Mouse (Mus musculus) left cerebral cortex, postnatal 25 days (tissue): ENCODE results near the gene Zfp639. TPM values are rescaled to one million over a fixed set of nuclear protein-coding genes. Genes with fewer than 3 reads are reported as not detected.
A peak's percentile ranks its signal among the peaks of the same experiment; 100 is the strongest.

Experiments used
- DNase-seq, 2 experiments: peaks; one replicate each; pipeline ENCODE4 v3.0.0; 2022; ENCODE audit warnings: low spot score in 2 of 2, mixed read lengths in 1 of 2
- intact Hi-C: fragments of 180-260 bp; cut with DNase I; formaldehyde crosslinking; loops from one replicate; pipeline ENCODE4 v1.15.1; 2025
- total RNA-seq, 2 experiments: library from RNA; stranded (reverse); gene quantifications; 2 replicates each; pipeline ENCODE4 v1.2.3; 2021

The Zfp639 gene
- total RNA-seq, result 10 to 100 TPM; 34.2 to 35.4 TPM

- peak in 1 of 2 experiments; percentile 19 for DNase-seq
- intact Hi-C loops, result loop anchor here (1.0 to 5.0 kb wide), 2 partner anchors 176 to 717 kb away; no protein-coding TSS in a partner anchor
Measured at GRCm38 (mm10) chr3:32509496-32510374, at the start of gene Zfp639. TSS of gene Zfp639 (plus strand) at chr3:32510259.

- no peak for DNase-seq
- intact Hi-C loops, result no loop called here
Measured at GRCm38 (mm10) chr3:32467321-32467720, 42.7 kb upstream of the Zfp639 start.

- intact Hi-C loops, result no loop called here
Measured at GRCm38 (mm10) chr3:32468411-32468810, 41.6 kb upstream of the Zfp639 start.

GRCm38 (mm10) chr3:32470449-32470848 is 39.6 kb upstream of the Zfp639 start:
- DNase-seq, result no peak
- intact Hi-C loops, result no loop called here

More at GRCm38 (mm10) chr3:32468411-32468810, 41.6 kb upstream of the Zfp639 start:
- DNase-seq, result no peak

GRCm38 (mm10) chr3:32471098-32471497 is 39.0 kb upstream of the Zfp639 start:
- DNase-seq, result peak; percentile 35 to 82
- intact Hi-C loops, result no loop called here

- no peak for DNase-seq
Measured at GRCm38 (mm10) chr3:32472191-32472900, 37.7 kb upstream of the Zfp639 start.

GRCm38 (mm10) chr3:32473184-32473583 is 36.9 kb upstream of the Zfp639 start:
- no peak for DNase-seq
- intact Hi-C loops, result no loop called here

More at GRCm38 (mm10) chr3:32472191-32472900, 37.7 kb upstream of the Zfp639 start:
- intact Hi-C loops, result no loop called here

GRCm38 (mm10) chr3:32479961-32480360 is 30.1 kb upstream of the Zfp639 start:
- no peak for DNase-seq
- intact Hi-C loops, result no loop called here

- no peak for DNase-seq
- intact Hi-C loops, result no loop called here
Measured at GRCm38 (mm10) chr3:32483035-32483434, 27.0 kb upstream of the Zfp639 start.

GRCm38 (mm10) chr3:32486543-32486942 is 23.5 kb upstream of the Zfp639 start:
- intact Hi-C loops, result no loop called here
- DNase-seq, result no peak

GRCm38 (mm10) chr3:32488172-32488571 is 21.9 kb upstream of the Zfp639 start:
- intact Hi-C loops, result no loop called here
- DNase-seq, result no peak

- no peak for DNase-seq
- intact Hi-C loops, result no loop called here
Measured at GRCm38 (mm10) chr3:32490076-32490927, 19.8 kb upstream of the Zfp639 start.

- intact Hi-C loops, result no loop called here
- DNase-seq, result no peak
Measured at GRCm38 (mm10) chr3:32490928-32491315, 19.1 kb upstream of the Zfp639 start.

GRCm38 (mm10) chr3:32492097-32493090 is 17.7 kb upstream of the Zfp639 start, which contains the start of gene Kcnmb3:
TSS of gene Kcnmb3 (minus strand) at chr3:32492231.
- no peak for DNase-seq

GRCm38 (mm10) chr3:32494387-32495087 is 15.5 kb upstream of the Zfp639 start:
- no peak for DNase-seq
- intact Hi-C loops, result no loop called here

More at GRCm38 (mm10) chr3:32492097-32493090, 17.7 kb upstream of the Zfp639 start, which contains the start of gene Kcnmb3:
- intact Hi-C loops, result no loop called here

GRCm38 (mm10) chr3:32495088-32495770 is 14.8 kb upstream of the Zfp639 start:
- intact Hi-C loops, result no loop called here

More at GRCm38 (mm10) chr3:32495088-32495770, 14.8 kb upstream of the Zfp639 start:
- DNase-seq, result no peak
